Mouse (Mus musculus) megakaryocyte, embryonic 14.5 days (primary cell): ENCODE measurements around the gene Klhl24. TPM values are rescaled to one million over a fixed set of nuclear protein-coding genes. Genes with fewer than 3 reads are reported as not detected.
"Not testable (repeated sequence)": the region's sequence is repeated elsewhere in the genome, so short reads cannot be mapped to it uniquely, and the experiment has no call there.

Source experiments
- H3K27me3 ChIP-seq: replicated peaks from 2 replicates; pipeline ENCODE3; 2012; ENCODE audit warnings: inconsistent platforms
- H3K36me3 ChIP-seq: replicated peaks from 2 replicates; pipeline ENCODE3; 2012; ENCODE audit warnings: low read length, inconsistent platforms, mixed read lengths
- H3K4me1 ChIP-seq: 2 replicates; pipeline ENCODE4 v1.6.1; 2012; ENCODE audit warnings: inconsistent platforms
- H3K4me3 ChIP-seq: replicated peaks from 2 replicates; pipeline ENCODE3; 2012; ENCODE audit warnings: moderate library complexity, mild to moderate bottlenecking, inconsistent platforms
- H3K9me3 ChIP-seq: 2 replicates; pipeline ENCODE4 v1.6.1; 2012; ENCODE audit warnings: inconsistent platforms
- FLI1 ChIP-seq: IDR thresholded peaks from 2 replicates; pipeline ENCODE4 v1.6.1; 2012; ENCODE audit warnings: low read length, inconsistent platforms, mixed read lengths
- GATA1 ChIP-seq: IDR thresholded peaks from 3 replicates; pipeline ENCODE4 v1.6.1; 2012; ENCODE audit warnings: mixed read lengths, low read length, inconsistent platforms, borderline replicate concordance
- polyA plus RNA-seq: library from polyadenylated mRNA; stranded (reverse); fragments of >175 nt; gene quantifications from 2 replicates; pipeline ENCODE4 v1.2.3, GENCODE M21; 2012; ENCODE audit warnings: low replicate concordance; ENCODE audit not compliant: insufficient read depth

Klhl24 gene
- polyA plus RNA-seq, 1 experiment: 3.7 TPM

- H3K27me3 ChIP-seq: no peaks in the 10 kb centered on the region
- no peak for TF ChIP-seq FLI1
- no peak for TF ChIP-seq GATA1
- H3K4me3 ChIP-seq: no peak overlapping the region
- peaks cover 29% of the 10 kb centered on the region for H3K36me3 ChIP-seq
- peaks cover 7% of the 10 kb centered on the region for H3K9me3 ChIP-seq
- H3K4me1 ChIP-seq: peaks cover 24% of the 10 kb centered on the region; the same call in 1 of the 2 replicates
Measured at GRCm38 (mm10) chr16:20095966-20096365, 1.4 kb upstream of the Klhl24 start.

- Histone ChIP-seq H3K4me3 (peak overlapping the region; percentile 94), H3K36me3 (peaks cover 44% of the 10 kb centered on the region), H3K9me3 (peaks cover 7% of the 10 kb centered on the region), H3K4me1 (peaks cover 20% of the 10 kb centered on the region; the same call in 1 of the 2 replicates), H3K27me3 (no peaks in the 10 kb centered on the region)
- TF ChIP-seq GATA1: no peak
- TF ChIP-seq FLI1: no peak
Measured at GRCm38 (mm10) chr16:20097711-20098374, 501 bp downstream of the Klhl24 start.

GRCm38 (mm10) chr16:20098375-20098727 is 1.0 kb downstream of the Klhl24 start:
- Histone ChIP-seq H3K9me3 (peaks cover 10% of the 10 kb centered on the region), H3K27me3 (no peaks in the 10 kb centered on the region), H3K4me1 (peaks cover 20% of the 10 kb centered on the region; the same call in 1 of the 2 replicates), H3K36me3 (peaks cover 49% of the 10 kb centered on the region), H3K4me3 (peak overlapping the region; percentile 94)
- TF ChIP-seq GATA1: no peak
- TF ChIP-seq FLI1: no peak

- peak overlapping the region; percentile 94 for H3K4me3 ChIP-seq
- TF ChIP-seq FLI1 (no peak), GATA1 (no peak)
- H3K27me3 ChIP-seq: no peaks in the 10 kb centered on the region
- H3K9me3 ChIP-seq: peaks cover 14% of the 10 kb centered on the region
- H3K4me1 ChIP-seq: peaks cover 21% of the 10 kb centered on the region
- peaks cover 51% of the 10 kb centered on the region for H3K36me3 ChIP-seq
Measured at GRCm38 (mm10) chr16:20098866-20099629, 1.7 kb downstream of the Klhl24 start.

GRCm38 (mm10) chr16:20106996-20107395 is 9.7 kb downstream of the Klhl24 start:
- peaks cover 26% of the 10 kb centered on the region for H3K4me1 ChIP-seq
- H3K4me3 ChIP-seq: no peak overlapping the region
- H3K36me3 ChIP-seq: peaks cover 96% of the 10 kb centered on the region
- H3K27me3 ChIP-seq: no peaks in the 10 kb centered on the region
- peaks cover 16% of the 10 kb centered on the region for H3K9me3 ChIP-seq
- TF ChIP-seq GATA1 (no peak), FLI1 (no peak)

GRCm38 (mm10) chr16:20108961-20109360 is 11.6 kb downstream of the Klhl24 start:
- Histone ChIP-seq H3K4me1 (peaks cover 28% of the 10 kb centered on the region), H3K36me3 (peaks cover 93% of the 10 kb centered on the region), H3K27me3 (no peaks in the 10 kb centered on the region), H3K9me3 (peaks cover 7% of the 10 kb centered on the region), H3K4me3 (peak overlapping the region; percentile 60)
- TF ChIP-seq FLI1: no peak
- TF ChIP-seq GATA1: no peak

GRCm38 (mm10) chr16:20112649-20113048 is 15.3 kb downstream of the Klhl24 start:
- TF ChIP-seq GATA1 (no peak), FLI1 (no peak)
- peaks cover 93% of the 10 kb centered on the region for H3K36me3 ChIP-seq

GRCm38 (mm10) chr16:20116069-20116468 is 18.7 kb downstream of the Klhl24 start:
- TF ChIP-seq GATA1: no peak
- no peak for TF ChIP-seq FLI1
- Histone ChIP-seq H3K4me1 (peaks cover 8% of the 10 kb centered on the region), H3K9me3 (no peaks in the 10 kb centered on the region), H3K36me3 (peaks cover 93% of the 10 kb centered on the region), H3K27me3 (no peaks in the 10 kb centered on the region), H3K4me3 (no peak overlapping the region)

More at GRCm38 (mm10) chr16:20112649-20113048, 15.3 kb downstream of the Klhl24 start:
- Histone ChIP-seq H3K9me3 (peaks cover 4% of the 10 kb centered on the region), H3K27me3 (no peaks in the 10 kb centered on the region), H3K4me3 (no peak overlapping the region), H3K4me1 (peaks cover 19% of the 10 kb centered on the region)

GRCm38 (mm10) chr16:20126319-20126883 is 29.1 kb downstream of the Klhl24 start:
- Histone ChIP-seq H3K36me3 (peaks cover 63% of the 10 kb centered on the region), H3K4me1 (peaks cover 23% of the 10 kb centered on the region)
- not testable (repeated sequence) for H3K9me3 ChIP-seq, H3K27me3 ChIP-seq, H3K4me3 ChIP-seq

- TF ChIP-seq GATA1 (no peak), FLI1 (no peak)
- H3K4me1 ChIP-seq: peaks cover 22% of the 10 kb centered on the region
- H3K36me3 ChIP-seq: peaks cover 26% of the 10 kb centered on the region
- no peaks in the 10 kb centered on the region for H3K27me3 ChIP-seq
- H3K9me3 ChIP-seq: no peaks in the 10 kb centered on the region
- H3K4me3 ChIP-seq: no peak overlapping the region
Measured at GRCm38 (mm10) chr16:20130397-20130796, 33.1 kb downstream of the Klhl24 start.
